Mouse (Mus musculus) CD8-positive naive resting alpha-beta T cell, adult 2 months (primary cell): ENCODE data around the gene Gadl1.

Source experiments
- DNase-seq, 2 experiments: peaks; one replicate each; pipeline ENCODE4 v3.0.0; 2022; ENCODE audit warnings: low read depth in 2 of 2, low spot score in 2 of 2

Gene Gadl1

GRCm38 (mm10) chr9:116085999-116086398, 176.7 kb downstream of the Gadl1 start:
- no peak for DNase-seq

GRCm38 (mm10) chr9:116087263-116087662, 178.0 kb downstream of the Gadl1 start:
- no peak for DNase-seq

GRCm38 (mm10) chr9:116087880-116088279, 178.6 kb downstream of the Gadl1 start:
- DNase-seq: peak; percentile 53 to 72

DNA sequence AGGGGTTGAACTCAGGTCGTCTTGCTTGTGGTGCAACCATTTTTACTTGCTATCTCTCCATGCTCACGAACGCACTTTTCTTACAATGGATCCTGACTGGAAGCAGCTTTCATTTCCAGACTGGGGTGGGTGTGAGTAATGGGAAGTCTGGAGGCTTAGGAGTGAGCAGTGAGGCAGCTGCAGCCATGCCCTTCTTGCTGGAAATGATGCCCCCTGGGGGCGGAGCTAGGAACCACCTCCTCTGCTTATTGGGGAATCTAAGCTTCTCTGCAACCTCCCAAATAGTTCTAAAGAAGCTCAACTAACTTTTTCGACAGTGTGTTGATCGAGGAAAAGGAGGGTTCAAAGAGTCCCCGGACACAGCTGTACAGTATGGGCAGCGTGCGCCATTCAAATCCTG, 179.7 kb downstream of the Gadl1 start:
- peak in 1 of 2 experiments; percentile 39 for DNase-seq

DNA sequence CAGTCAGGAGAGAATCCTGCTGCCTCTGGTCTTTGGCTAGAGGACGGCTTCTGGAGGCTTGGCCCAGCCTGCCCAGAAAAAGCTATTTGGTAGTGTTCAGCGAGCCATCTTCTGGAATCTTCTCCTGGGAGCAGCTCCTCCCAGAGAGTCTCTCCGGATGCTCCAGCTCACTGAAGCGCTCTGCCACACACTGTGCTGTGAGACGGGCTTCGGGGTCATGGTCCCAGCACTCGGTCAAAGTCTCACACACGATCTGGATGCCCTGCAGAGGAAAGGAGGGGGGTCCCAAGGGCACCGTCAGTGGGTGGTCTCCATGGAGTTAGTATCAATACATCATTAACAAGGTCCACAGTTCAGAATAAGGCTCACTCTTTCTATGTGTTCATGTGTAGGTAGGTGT, 181.0 kb downstream of the Gadl1 start:
- DNase-seq: no peak

DNA sequence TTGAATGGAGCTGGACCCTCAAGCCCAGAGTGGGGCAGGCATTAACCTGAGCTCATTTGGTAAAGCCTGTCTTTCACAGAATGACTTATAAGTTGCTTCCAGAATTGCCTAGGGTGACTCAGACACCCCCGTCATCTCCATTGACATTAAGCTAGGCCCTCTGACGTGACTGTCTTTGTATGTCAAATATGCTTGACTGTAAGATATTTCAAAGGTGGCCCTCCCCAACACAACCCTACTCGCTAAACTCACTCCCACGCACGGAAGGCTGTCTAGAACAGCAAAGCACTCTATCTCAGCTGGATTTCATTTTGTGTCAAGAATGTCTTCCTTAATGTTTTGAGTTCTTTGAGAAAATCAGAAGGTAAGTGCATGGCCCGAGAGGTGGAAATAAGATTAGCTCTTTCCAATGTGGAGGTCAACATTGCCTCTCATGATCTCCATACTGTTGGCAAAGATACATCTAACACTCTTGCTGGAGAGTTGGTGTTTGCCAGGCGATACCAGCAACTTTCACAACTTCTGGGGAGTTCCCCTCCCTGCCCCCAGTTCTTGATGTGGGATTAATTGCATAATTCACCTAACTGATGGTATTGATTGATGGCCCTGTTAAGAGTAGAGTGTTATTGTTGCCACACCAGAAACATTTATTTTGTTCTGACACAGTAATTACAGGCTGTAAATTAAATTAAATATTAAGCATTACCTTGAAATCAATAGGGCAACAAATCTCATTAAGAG, 182.0 kb downstream of the Gadl1 start:
- DNase-seq: peak in 1 of 2 experiments; percentile 36

- peak in 1 of 2 experiments; percentile 20 for DNase-seq
These were observed 182.7 kb downstream of the Gadl1 start for GRCm38 (mm10) chr9:116091921-116092320.

GRCm38 (mm10) chr9:116098724-116099595, 189.7 kb downstream of the Gadl1 start:
- no peak for DNase-seq

DNA sequence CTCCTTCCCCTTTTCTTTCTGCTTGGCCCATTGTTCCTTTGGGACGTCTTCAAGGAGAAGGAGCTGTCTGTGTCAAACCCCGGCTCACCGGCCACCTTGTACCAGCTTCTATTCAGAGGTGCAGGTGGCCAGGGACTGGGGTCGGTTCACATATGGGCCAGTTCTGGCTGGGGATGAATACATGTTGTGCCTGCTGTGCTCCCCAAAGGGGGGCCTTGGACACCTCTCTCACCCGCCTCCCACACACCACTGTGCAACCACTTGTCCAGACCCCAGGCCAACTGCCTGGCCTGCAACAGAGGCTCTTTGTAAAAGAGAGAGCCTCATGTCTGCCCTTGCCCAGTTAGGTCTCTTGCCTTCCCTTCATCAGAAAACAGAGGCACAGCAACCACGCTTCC, 190.3 kb downstream of the Gadl1 start:
- no peak for DNase-seq

DNA sequence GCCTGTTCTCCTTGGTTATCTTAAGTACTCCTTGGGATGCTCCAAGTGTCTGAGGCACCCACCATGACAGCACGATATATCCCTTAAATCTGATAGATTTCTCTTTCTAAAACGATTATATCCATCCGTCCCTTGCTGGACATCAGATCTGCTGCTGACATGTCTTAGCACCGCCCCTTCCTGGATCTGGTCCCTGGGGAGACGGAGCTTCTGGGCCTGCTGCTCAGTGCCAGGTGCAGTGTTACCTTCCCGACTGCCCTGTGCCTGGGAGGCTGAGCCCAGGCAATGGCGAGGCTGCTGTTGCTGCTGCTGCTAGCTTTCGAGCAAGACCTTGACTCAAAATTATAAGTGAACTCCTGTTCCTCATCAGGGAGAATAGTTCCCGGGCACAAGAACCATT, 190.8 kb downstream of the Gadl1 start:
- DNase-seq: no peak

- no peak for DNase-seq
These were observed 192.6 kb downstream of the Gadl1 start for GRCm38 (mm10) chr9:116101842-116102241.

- DNase-seq: no peak
These were observed 195.5 kb downstream of the Gadl1 start for GRCm38 (mm10) chr9:116104770-116105169.

GRCm38 (mm10) chr9:116108729-116109128, 199.5 kb downstream of the Gadl1 start:
- DNase-seq: no peak

DNA sequence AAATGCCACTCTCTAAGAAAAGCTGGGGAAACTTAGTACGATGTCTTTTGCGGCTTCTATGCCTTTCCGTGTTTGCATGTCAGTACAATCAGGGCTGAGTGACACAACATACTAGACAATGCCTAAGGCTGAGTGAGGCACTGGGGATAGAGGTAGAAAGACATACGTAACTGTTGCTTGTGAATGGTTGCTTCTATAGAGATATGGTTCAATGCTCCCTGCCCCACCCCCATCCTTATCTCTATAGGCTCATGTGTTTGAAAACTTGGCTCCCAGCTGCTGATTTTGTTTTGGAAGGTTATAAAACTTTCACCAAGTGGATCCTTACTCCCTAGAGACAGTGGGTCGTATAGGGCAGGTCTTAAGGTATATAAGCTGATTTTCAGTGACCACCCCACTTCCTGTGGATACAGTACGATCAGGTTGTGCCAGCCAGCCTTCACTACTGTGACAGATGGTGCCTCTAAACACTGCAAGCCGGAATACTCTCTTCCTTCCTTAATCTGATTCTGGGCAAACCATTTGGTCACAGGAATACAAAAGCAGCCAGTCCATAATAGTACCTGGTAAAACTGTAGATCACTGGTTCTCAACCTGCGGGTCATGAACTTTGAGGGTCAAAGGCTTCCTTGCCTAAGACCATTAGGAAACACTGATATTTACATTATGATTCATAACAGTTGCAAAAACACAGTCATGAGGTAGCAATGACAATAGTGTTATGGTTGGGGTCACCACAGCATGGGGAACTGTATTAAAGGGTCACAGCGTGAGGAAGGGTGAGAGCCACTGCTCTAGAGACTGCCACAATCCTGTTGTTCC, 202.1 kb downstream of the Gadl1 start:
- DNase-seq: no peak

DNA sequence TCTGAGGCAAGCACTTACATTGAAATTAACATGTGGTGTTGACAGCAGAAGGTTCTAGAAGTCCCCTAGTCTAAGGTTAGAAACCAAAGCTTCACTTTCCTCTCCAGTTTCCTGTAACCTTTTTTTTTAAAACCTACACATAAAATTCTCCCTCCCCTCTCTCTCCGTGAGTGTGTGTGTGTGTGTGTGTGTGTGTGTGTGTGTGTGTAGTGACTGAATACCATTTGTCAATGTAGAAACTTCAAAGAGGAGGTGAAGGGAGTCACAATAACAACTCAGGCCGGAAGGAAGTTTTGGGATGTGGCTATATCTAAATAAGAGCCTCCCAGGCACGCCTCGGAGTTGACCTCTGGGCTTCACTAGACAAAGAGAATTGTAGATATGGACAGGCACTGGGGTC, 205.1 kb downstream of the Gadl1 start:
- DNase-seq: peak; percentile 63 to 76

GRCm38 (mm10) chr9:116115875-116116274, 206.6 kb downstream of the Gadl1 start:
- DNase-seq: no peak

GRCm38 (mm10) chr9:116118332-116118872, 209.1 kb downstream of the Gadl1 start:
- no peak for DNase-seq

GRCm38 (mm10) chr9:116119990-116120389, 210.7 kb downstream of the Gadl1 start:
- DNase-seq: no peak

- no peak for DNase-seq
These were observed 212.2 kb downstream of the Gadl1 start for GRCm38 (mm10) chr9:116121472-116121871.

DNA sequence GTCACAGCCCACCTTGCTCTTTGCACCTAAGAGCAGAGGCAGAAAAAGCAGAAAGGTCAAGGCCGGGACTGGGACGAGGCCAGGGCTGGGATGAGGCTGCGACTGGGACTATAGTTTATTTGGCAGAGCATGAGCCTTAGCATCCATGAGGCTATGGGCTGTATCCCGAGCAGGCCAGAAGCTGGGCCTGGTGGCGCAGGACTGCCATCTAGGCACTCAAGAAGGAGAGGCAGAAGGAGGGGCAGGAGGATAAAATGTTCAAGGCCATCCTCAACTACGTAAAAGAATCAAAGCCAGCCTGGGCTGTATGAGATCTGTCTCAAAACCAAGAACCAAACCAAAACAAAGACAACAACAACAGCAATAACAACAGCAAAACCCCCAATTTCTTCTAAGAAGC, 213.3 kb downstream of the Gadl1 start:
- DNase-seq: no peak

GRCm38 (mm10) chr9:116122969-116123589, 213.8 kb downstream of the Gadl1 start:
- DNase-seq: peak in 1 of 2 experiments; percentile 48
